Mouse (Mus musculus) hindbrain, embryonic 11.5 days (tissue): Measurements from ENCODE around the gene Wdsub1. TPM values are rescaled to one million over a fixed set of nuclear protein-coding genes. Genes with fewer than 3 reads are reported as not detected.

Source experiments
- ATAC-seq: fragments of 200-750 bp; cut with Nextera tagmentation; 2 replicates; pipeline ENCODE4 v1.8.0; 2017; ENCODE audit warnings: mild to moderate bottlenecking, moderate TSS enrichment, moderate library complexity; ENCODE audit not compliant: low FRiP score
- DNase-seq: peaks from one replicate; pipeline ENCODE4 v3.0.0-alpha.2; 2015; ENCODE audit warnings: low spot score
- H3K27ac ChIP-seq: fragments of 300-500 bp; sonication (generic); 2 replicates; pipeline ENCODE4 v1.5.1; 2014; ENCODE audit warnings: mild to moderate bottlenecking, low read depth, low read length
- H3K27me3 ChIP-seq: fragments of 300-500 bp; sonication (generic); 2 replicates; pipeline ENCODE4 v1.6.1; 2014; ENCODE audit warnings: mild to moderate bottlenecking, low read length, moderate library complexity, mixed read lengths; ENCODE audit not compliant: control insufficient read depth, insufficient read depth
- H3K36me3 ChIP-seq: fragments of 300-500 bp; sonication (generic); 2 replicates; pipeline ENCODE4 v1.6.1; 2014; ENCODE audit warnings: mild to moderate bottlenecking, low read length, moderate library complexity, mixed read lengths; ENCODE audit not compliant: control insufficient read depth, insufficient read depth
- H3K4me1 ChIP-seq: fragments of 300-500 bp; sonication (generic); replicated peaks from 2 replicates; pipeline ENCODE4 v1.6.1; 2014; ENCODE audit warnings: low read length, mixed read lengths; ENCODE audit not compliant: control insufficient read depth, insufficient read depth
- H3K4me2 ChIP-seq: fragments of 300-500 bp; sonication (generic); replicated peaks from 2 replicates; pipeline ENCODE4 v1.6.1; 2014; ENCODE audit warnings: mild to moderate bottlenecking, low read depth, low read length
- H3K4me3 ChIP-seq: fragments of 300-500 bp; sonication (generic); 2 replicates; pipeline ENCODE4 v1.5.1; 2014; ENCODE audit warnings: low read depth, low read length
- H3K9ac ChIP-seq: fragments of 300-500 bp; sonication (generic); 2 replicates; pipeline ENCODE4 v1.6.1; 2014; ENCODE audit warnings: low read depth, low read length
- H3K9me3 ChIP-seq: fragments of 300-500 bp; sonication (generic); 2 replicates; pipeline ENCODE4 v1.6.1; 2016; ENCODE audit warnings: low read length; ENCODE audit not compliant: control insufficient read depth
- WGBS: fragments of 180-500 bp; shearing (Covaris S2); extraction: QIAGEN DNeasy Blood & Tissue Kit; methylation state at CpG from one replicate; pipeline ENCODE4 v1.1.7; 2014; 5-methylcytosine and 5-hydroxymethylcytosine counted together
- polyA plus RNA-seq: library from polyadenylated mRNA; unstranded; fragments of >200 nt; fragmentation: Nextera tagmentation; extraction: Ambion mirVana; gene quantifications from 2 replicates; pipeline ENCODE4 v1.2.1, GENCODE M21; 2014

Wdsub1 gene
- polyA plus RNA-seq, 1 experiment from 2014 or later: 20.0 TPM

- Histone ChIP-seq H3K9ac (no peak overlapping the region), H3K27me3 (no peaks in the 10 kb centered on the region), H3K9me3 (no peaks in the 10 kb centered on the region), H3K4me2 (no peak overlapping the region), H3K36me3 (no peaks in the 10 kb centered on the region; the same call in 1 of the 2 replicates), H3K4me3 (no peak overlapping the region), H3K4me1 (no peaks in the 10 kb centered on the region), H3K27ac (no peak overlapping the region)
- DNase-seq (no peak), ATAC-seq (no peak)
- 90% methylated on average over 8 of the region's 8 CpGs for WGBS
These were observed 43.6 kb downstream of the Wdsub1 start for GRCm38 (mm10) chr2:59838825-59839224.

- DNase-seq: no peak
- H3K4me2 ChIP-seq: no peak overlapping the region
- H3K27me3 ChIP-seq: no peaks in the 10 kb centered on the region
- 84% methylated on average over 7 of the region's 7 CpGs for WGBS
- no peaks in the 10 kb centered on the region for H3K9me3 ChIP-seq
- no peak for ATAC-seq
- H3K9ac ChIP-seq: no peak overlapping the region
- no peak overlapping the region for H3K27ac ChIP-seq
- H3K4me1 ChIP-seq: peaks cover 7% of the 10 kb centered on the region; the same call in 1 of the 2 replicates
- H3K4me3 ChIP-seq: no peak overlapping the region
- H3K36me3 ChIP-seq: no peaks in the 10 kb centered on the region; the same call in 1 of the 2 replicates
These were observed 50.6 kb downstream of the Wdsub1 start for GRCm38 (mm10) chr2:59831831-59832230.

- 89% methylated on average over 5 of the region's 5 CpGs for WGBS
- DNase-seq (no peak), ATAC-seq (no peak)
- Histone ChIP-seq H3K27ac (no peak overlapping the region), H3K27me3 (no peaks in the 10 kb centered on the region), H3K4me3 (no peak overlapping the region), H3K9ac (no peak overlapping the region), H3K36me3 (no peaks in the 10 kb centered on the region), H3K4me1 (peaks cover 7% of the 10 kb centered on the region; the same call in 1 of the 2 replicates), H3K9me3 (no peaks in the 10 kb centered on the region), H3K4me2 (no peak overlapping the region)
These were observed 51.5 kb downstream of the Wdsub1 start for GRCm38 (mm10) chr2:59830940-59831339.

- Histone ChIP-seq H3K27ac (no peak overlapping the region), H3K36me3 (no peaks in the 10 kb centered on the region), H3K27me3 (no peaks in the 10 kb centered on the region), H3K9ac (no peak overlapping the region), H3K4me3 (no peak overlapping the region), H3K9me3 (no peaks in the 10 kb centered on the region), H3K4me2 (no peak overlapping the region), H3K4me1 (peaks cover 7% of the 10 kb centered on the region; the same call in 1 of the 2 replicates)
- peak; percentile 55 for DNase-seq
- peak; percentile 55 for ATAC-seq
- WGBS: 27% methylated on average over 9 of the region's 9 CpGs
These were observed 52.2 kb downstream of the Wdsub1 start for GRCm38 (mm10) chr2:59830151-59830550.

GRCm38 (mm10) chr2:59829718-59830117 is 52.7 kb downstream of the Wdsub1 start:
- Histone ChIP-seq H3K9me3 (no peaks in the 10 kb centered on the region), H3K27ac (no peak overlapping the region)
- WGBS: 75% methylated on average over 7 of the region's 7 CpGs

GRCm38 (mm10) chr2:59828777-59829508 is 53.4 kb downstream of the Wdsub1 start:
- no peaks in the 10 kb centered on the region for H3K9me3 ChIP-seq
- H3K9ac ChIP-seq: no peak overlapping the region
- DNase-seq (peak; percentile 51), ATAC-seq (peak; percentile 50)
- no peak overlapping the region for H3K27ac ChIP-seq
- no peaks in the 10 kb centered on the region for H3K36me3 ChIP-seq
- peaks cover 7% of the 10 kb centered on the region; the same call in 1 of the 2 replicates for H3K4me1 ChIP-seq
- H3K27me3 ChIP-seq: no peaks in the 10 kb centered on the region
- no peak overlapping the region for H3K4me2 ChIP-seq
- H3K4me3 ChIP-seq: no peak overlapping the region
- 31% methylated on average over 14 of the region's 14 CpGs for WGBS

More at GRCm38 (mm10) chr2:59829718-59830117, 52.7 kb downstream of the Wdsub1 start:
- Histone ChIP-seq H3K27me3 (no peaks in the 10 kb centered on the region), H3K4me2 (no peak overlapping the region), H3K4me1 (peaks cover 7% of the 10 kb centered on the region; the same call in 1 of the 2 replicates), H3K36me3 (no peaks in the 10 kb centered on the region), H3K4me3 (no peak overlapping the region), H3K9ac (no peak overlapping the region)
- DNase-seq (peak; percentile 27), ATAC-seq (peak; percentile 43; the same call in 1 of the 2 replicates)

- H3K9ac ChIP-seq: no peak overlapping the region
- H3K9me3 ChIP-seq: no peaks in the 10 kb centered on the region
- ATAC-seq (no peak), DNase-seq (no peak)
- H3K4me1 ChIP-seq: peaks cover 7% of the 10 kb centered on the region; the same call in 1 of the 2 replicates
- no peak overlapping the region for H3K4me3 ChIP-seq
- 71% methylated on average over 11 of the region's 11 CpGs for WGBS
- no peak overlapping the region for H3K4me2 ChIP-seq
- H3K27me3 ChIP-seq: no peaks in the 10 kb centered on the region
- H3K27ac ChIP-seq: no peak overlapping the region
- H3K36me3 ChIP-seq: no peaks in the 10 kb centered on the region
These were observed 54.2 kb downstream of the Wdsub1 start for GRCm38 (mm10) chr2:59828103-59828655.

- H3K4me1 ChIP-seq: peaks cover 5% of the 10 kb centered on the region; the same call in 1 of the 2 replicates
- H3K36me3 ChIP-seq: no peaks in the 10 kb centered on the region
- H3K27ac ChIP-seq: no peak overlapping the region
- no peak overlapping the region for H3K4me2 ChIP-seq
- H3K27me3 ChIP-seq: no peaks in the 10 kb centered on the region
- no peaks in the 10 kb centered on the region for H3K9me3 ChIP-seq
- WGBS: 84% methylated on average over 4 of the region's 4 CpGs
- H3K4me3 ChIP-seq: no peak overlapping the region
- ATAC-seq (no peak), DNase-seq (no peak)
- H3K9ac ChIP-seq: no peak overlapping the region
These were observed 57.0 kb downstream of the Wdsub1 start for GRCm38 (mm10) chr2:59825380-59825779.

- no peak overlapping the region for H3K27ac ChIP-seq
- DNase-seq (no peak), ATAC-seq (no peak)
- no peaks in the 10 kb centered on the region for H3K36me3 ChIP-seq
- 78% methylated on average over 8 of the region's 8 CpGs for WGBS
- no peak overlapping the region for H3K4me2 ChIP-seq
- peaks cover 3% of the 10 kb centered on the region; the same call in 1 of the 2 replicates for H3K4me1 ChIP-seq
- H3K27me3 ChIP-seq: no peaks in the 10 kb centered on the region
- H3K9me3 ChIP-seq: no peaks in the 10 kb centered on the region
- H3K4me3 ChIP-seq: no peak overlapping the region
- H3K9ac ChIP-seq: no peak overlapping the region
These were observed 58.1 kb downstream of the Wdsub1 start for GRCm38 (mm10) chr2:59824289-59824688.
